Mouse (Mus musculus) retina, adult 2 months (tissue): ENCODE measurements around the gene Cpm.

ENCODE experiments used
- DNase-seq: peaks from one replicate; pipeline ENCODE4 v3.0.0-alpha.2; 2012; ENCODE audit warnings: low read depth, low spot score

The Cpm gene

GRCm38 (mm10) chr10:117687018-117687417 is 57.7 kb downstream of the Cpm start:
- no peak for DNase-seq

- no peak for DNase-seq
Measured at GRCm38 (mm10) chr10:117687577-117687976, 58.3 kb downstream of the Cpm start.

DNA sequence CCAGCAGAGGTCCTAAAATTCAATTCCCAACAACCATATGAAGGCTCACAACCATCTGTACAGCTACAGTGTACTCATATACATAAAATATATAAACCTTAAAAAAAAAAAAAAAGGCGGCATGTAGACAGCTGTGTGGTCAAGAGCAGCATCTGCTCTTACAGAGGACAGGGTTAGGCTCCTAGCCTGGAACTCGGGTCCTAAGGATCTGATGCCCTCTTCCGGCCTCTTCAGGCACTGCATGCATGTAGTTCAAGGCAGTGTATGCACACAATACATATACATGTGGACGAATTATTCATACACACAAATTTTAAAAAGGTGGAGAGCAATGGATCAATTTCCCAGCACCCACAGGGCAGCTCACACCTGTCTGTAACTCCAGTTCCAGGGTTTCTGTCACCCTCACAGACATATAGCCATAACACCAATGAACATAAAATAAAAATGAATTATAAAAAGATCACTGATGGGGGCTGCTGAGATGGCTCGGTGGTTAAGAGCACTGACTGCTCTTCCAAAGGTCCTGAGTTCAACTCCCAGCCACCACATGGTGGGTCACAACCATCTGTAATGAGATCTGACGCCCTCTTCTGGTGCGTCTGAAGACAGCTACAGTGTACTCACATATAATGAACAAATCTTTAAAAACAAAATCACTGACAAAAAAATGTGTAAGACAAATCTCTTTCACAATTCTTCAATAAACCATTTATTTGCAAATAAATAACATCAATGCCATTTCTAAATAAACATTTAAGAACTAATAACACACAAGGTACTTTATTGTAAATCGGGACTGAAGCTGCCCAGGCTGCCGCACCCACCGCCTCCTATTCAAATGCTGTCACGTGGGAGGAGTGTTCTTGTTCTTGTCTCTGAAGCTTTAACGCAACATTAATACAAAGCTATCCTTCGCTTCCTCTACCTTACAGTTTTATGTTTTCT is 59.2 kb downstream of the Cpm start:
- DNase-seq, result no peak

DNA sequence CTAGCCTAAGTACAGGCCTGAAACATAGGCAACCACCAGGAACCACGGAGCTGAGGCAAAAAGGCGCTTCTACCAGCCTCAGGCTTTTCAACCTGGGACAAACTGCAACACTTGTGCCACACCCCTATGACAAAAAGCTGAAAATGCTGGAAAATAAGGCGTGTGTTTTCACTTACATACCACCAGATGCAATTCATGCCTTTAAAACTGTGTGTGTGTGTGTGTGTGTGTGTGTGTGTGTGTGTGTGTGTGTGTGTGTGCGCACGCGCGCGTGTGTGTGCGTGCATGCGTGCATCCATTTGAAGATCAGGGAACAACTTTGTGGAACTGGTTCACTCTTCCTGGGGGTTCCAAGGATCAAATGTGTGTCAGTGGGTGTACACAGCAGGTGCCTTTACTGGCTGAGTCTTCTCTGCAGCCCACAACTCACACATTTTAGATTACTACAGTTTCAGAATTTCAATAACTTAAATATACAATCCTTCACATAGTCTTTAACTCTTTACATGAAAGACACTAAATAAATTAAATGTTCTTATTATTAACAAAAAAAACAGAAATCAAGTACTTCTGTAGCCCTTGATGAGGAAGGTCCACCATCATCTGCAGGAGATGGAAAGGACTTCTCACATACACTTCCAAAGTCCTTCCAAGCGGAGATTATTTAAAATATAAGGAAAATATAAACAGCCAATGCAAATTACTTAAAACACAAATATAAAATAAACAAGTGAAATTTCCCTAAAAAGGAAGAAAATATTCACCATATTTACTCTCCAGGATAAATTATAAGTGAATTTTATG is 60.2 kb downstream of the Cpm start:
- no peak for DNase-seq

GRCm38 (mm10) chr10:117690101-117690352 is 60.7 kb downstream of the Cpm start:
- no peak for DNase-seq

GRCm38 (mm10) chr10:117690770-117691296 is 61.5 kb downstream of the Cpm start:
- no peak for DNase-seq

GRCm38 (mm10) chr10:117691389-117691968 is 62.2 kb downstream of the Cpm start:
- no peak for DNase-seq

GRCm38 (mm10) chr10:117692173-117692572 is 62.9 kb downstream of the Cpm start:
- no peak for DNase-seq

GRCm38 (mm10) chr10:117692953-117693352 is 63.7 kb downstream of the Cpm start:
- DNase-seq, result no peak

GRCm38 (mm10) chr10:117694255-117694953 is 65.1 kb downstream of the Cpm start:
- DNase-seq, result no peak

DNA sequence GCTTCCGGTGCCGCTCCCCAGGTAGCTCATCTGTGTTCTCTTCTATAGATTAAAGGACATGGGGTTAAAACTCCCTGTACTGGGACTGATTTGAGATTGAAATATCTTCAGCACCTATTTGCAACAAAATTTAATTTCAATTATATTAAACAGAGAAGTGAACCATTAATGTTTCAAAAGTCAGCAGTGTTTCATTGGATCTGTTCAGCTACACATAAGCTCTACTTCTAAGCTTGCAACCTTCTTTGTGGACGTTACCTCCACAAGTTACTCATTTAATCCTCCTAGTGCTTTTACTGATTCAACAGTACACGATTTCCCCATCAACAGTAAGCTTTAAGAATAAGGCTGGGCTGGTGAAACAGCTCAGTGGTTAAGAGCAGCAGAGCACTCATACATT is 65.7 kb downstream of the Cpm start:
- DNase-seq, result no peak

DNA sequence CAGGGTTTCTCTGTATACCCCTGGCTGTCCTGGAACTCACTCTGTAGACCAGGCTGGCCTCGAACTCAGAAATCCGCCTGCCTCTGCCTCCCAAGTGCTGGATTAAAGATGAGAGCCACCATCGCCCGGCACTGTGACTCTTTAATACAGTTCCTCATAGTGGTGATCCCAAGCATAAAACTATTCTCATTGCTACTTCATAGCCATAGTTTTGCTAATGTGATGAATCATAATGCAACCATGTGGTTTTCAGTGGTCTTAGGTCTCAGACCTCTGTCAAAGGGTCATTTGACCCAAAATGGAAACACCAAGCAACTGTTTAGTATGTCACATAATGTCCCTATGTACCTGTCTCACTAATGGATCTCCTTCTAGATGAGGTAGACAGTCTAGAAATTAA is 66.3 kb downstream of the Cpm start:
- DNase-seq, result no peak

GRCm38 (mm10) chr10:117696021-117696826 is 66.9 kb downstream of the Cpm start:
- no peak for DNase-seq

- no peak for DNase-seq
Measured at GRCm38 (mm10) chr10:117696827-117697560, 67.7 kb downstream of the Cpm start.

- DNase-seq, result no peak
Measured at GRCm38 (mm10) chr10:117697561-117698115, 68.3 kb downstream of the Cpm start.

DNA sequence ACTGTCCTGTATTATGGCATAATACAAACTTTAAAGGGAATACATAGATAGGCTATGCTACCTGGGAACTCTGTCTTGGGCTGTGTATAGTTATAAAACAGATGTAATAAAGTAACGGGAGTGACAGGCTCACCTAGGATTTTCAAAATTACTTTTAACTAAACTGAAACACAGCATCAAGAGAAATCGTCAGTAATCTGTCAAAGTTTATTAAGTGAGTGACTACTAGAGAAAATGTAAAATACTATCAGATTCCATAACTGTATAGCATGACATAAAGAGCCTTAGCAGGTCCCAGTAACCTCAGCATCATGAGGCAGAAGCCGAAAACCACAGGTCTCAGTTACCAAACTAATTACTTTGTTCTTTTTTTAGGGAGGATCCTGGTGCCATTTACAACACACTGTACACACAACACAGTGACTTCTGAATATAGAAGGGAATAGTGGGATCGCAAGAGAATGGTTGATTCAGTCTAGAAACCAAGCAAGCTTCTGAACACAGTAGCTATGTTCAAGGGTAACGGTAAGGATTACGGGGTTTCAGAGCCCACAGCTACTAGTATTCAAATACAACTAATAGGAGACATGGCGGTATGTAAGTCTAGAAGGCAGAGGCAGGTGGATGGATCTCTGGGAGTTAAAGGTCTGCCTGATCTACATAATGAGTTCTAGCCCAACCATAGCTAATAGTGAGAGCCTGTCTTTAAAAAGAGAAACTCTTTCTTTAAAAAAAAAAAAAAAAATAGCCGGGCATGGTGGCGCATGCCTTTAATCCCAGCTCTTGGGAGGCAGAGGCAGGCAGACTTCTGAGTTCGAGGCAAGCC is 69.2 kb downstream of the Cpm start:
- no peak for DNase-seq

- DNase-seq, result no peak
Measured at GRCm38 (mm10) chr10:117699914-117700313, 70.6 kb downstream of the Cpm start.

GRCm38 (mm10) chr10:117700450-117700849 is 71.2 kb downstream of the Cpm start:
- no peak for DNase-seq
